Mouse (Mus musculus): Measurements from ENCODE around the gene Lrrc75b. TPM values are rescaled to one million over a fixed set of nuclear protein-coding genes. Genes with fewer than 3 reads are reported as not detected.
"Not testable (repeated sequence)": the region's sequence is repeated elsewhere in the genome, so short reads cannot be mapped to it uniquely, and the experiment has no call there.

Gene Lrrc75b
- total RNA-seq, 2 experiments from 2014 or later, result 0.67 to 1.1 TPM

- DNase-seq, result no peak
These were observed 25.9 kb downstream of the Lrrc75b start for GRCm38 (mm10) chr10:75534216-75534615.

- DNase-seq, result no peak
These were observed 28.5 kb downstream of the Lrrc75b start for GRCm38 (mm10) chr10:75531532-75532090.

DNA sequence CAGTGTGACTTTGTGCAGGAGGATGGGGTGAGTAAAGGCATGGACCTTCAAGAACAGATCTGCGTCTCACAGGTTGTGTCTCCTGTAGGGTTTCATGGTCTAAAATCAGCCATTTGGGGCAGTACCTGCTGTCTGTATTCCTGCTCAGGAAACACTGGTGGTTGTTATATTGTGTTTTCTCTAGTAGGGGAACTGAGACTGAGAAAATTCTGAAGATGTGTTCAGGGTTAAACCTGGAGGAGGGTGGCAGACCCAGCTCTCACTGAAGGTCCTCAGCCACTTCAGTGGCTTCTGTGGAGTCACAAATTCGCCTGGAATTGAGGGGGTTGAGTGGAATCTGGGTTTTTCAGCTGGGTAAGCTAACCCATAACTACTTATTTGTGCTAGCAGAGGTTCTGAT is 29.8 kb downstream of the Lrrc75b start:
- no peak for DNase-seq

- not testable (repeated sequence) for DNase-seq
These were observed 34.7 kb downstream of the Lrrc75b start for GRCm38 (mm10) chr10:75525450-75525849.

DNA sequence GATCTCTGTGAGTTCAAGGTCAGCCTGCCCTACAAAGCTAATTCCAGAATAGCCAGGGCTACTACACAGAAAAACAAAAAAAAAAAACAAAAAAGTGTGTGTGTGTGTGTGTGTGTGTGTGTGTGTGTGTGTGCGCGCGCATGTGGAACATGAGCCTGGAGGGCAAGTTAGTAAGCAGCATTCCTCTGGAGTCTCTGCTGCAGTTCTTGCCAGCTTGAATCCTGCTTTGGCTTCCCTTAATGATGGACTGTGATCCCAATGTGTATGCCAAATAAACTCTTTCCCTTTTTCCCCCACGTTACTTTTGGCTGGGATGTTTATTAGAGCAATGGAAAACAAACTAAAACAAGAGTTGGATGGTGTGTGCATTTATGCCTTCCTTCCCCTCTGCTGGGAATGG is 38.5 kb downstream of the Lrrc75b start:
- DNase-seq, result no peak

DNA sequence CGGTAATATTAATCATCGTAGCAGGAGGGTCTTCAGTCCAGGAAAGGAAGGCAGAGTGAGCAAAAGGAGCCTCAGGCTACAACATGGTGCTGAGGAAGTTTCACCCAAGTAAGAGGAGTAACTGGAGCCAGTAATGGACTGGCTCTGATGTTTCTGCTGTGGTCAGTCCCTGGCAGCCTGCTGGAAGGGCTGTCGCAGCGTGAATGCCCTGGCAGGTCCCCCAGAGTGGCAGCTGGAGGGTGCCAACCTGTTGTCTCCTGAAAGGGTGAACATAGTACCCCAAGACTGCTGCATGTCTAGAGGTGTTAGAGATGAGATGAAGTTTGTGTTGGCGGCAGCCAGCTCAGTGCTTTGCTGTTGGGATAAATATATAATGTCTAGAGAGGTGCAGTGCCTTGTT is 39.5 kb downstream of the Lrrc75b start:
- no peak for DNase-seq

DNA sequence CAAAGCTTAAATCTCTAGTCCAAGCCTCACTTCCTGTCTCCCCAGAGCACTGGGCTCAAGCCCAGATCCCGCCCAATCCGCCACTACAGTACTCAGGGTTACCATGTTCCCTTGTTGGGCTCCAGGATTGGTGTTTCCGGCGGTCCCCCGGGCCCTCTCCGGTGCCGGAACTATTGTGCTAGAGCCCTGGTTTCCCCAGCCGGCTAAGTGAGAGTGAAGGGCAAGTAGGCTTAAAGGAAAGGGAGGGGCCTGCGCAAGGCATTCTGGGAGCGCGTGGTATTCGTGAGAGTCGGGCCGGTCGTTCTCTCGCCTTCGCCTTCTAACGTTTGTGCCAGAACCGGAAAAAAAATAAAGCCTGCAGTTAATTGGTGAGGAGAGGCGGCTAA is 42.4 kb downstream of the Lrrc75b start, which contains the start of gene Gucd1:
TSS of gene Gucd1 (minus strand) at position 215 of the 386 bp plus-strand sequence.
- peak; percentile 97 to 99 for DNase-seq

GRCm38 (mm10) chr10:75517073-75517757 is 42.9 kb downstream of the Lrrc75b start, which contains the start of gene Snrpd3:
TSS of gene Snrpd3 (plus strand) at chr10:75517551.
- peak; percentile 92 to 98 for DNase-seq

DNA sequence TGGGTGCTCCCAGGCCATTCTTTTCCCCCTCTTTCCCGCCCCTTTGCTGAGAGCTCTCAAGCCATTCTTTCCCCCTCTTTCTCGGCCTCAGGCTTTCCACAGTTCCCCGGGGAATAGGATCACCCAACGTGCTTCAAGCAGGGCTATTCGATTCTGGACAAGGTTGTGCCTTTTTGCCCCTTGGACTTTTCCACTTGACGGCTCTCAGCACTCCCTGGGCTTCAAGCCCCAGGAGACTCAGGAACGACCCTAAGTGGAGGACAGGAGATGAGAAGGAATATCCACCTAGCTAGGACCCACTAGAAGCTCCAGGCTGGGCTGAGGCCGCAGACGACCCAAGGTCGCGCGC is 43.4 kb downstream of the Lrrc75b start:
- DNase-seq, result no peak

DNA sequence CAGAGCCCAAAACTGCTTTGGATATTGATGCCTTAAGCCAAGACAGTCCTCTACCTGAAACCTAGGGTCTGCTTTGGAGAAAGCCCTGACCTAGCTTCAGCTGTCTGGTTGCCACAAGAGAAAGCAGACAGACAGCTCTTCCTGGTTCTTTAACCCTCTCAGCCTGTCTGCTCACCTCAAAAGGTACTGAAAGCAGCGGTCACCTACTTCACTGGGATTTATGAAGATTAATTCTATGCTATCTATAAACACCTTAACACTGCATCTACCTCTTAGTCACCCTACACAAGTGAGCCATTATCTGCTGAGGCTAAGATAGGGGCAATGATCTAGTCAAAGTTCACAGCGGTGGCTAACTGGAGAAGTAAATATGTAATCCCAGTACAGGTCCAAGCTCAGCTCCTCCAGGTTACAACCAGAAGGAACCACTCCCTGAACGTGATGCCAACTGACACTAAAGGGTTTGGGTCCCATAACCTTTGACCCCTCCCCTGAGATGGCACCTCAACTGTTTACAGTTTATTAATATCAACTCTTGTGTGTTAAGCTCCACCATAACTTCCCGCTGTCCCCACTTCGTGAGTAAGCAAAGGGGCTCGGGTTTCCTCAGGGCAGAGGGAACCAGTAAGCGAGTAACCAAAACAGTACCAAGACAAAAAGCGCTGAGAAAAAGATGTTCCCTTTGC is 43.9 kb downstream of the Lrrc75b start:
- DNase-seq, result no peak

DNA sequence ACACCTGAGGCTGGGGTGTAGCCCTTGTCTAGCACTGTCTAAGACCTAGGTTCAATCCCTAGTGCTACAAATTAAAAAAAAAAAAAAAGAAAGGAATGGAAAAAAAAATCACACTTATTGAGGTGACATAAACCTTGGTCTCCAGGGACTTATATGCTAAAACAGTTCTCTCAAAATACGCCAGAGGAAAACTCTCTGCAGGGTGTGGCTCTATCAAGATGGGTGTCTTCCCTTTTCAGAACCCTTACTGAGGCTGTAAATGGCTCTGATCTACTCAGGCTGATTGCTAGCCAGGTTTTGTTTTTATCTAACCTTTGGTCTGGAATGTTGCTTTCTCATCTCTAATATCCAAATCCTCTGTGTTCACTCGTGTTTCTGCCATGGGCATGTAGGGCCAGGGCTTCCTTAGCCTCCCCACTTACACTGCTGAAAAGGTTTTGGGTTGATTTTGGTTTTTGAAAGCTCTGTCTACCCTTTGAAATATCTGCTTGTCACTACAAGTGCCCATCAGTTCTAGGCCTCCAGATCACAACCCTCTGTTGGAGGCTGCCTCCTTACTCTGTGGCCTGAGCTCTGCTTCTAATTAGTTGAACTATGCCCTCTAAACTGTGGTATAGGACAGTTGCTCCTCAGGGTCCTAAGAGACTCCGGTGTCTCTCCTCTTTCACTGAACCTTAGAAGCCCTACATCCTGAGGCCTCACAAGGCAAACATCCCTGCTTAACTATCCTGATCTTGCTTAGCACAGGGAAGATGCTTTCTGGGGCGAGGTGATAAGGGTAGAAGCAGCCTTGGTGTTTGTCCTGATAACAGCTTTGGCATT is 44.7 kb downstream of the Lrrc75b start:
- DNase-seq, result no peak

- no peak for DNase-seq
These were observed 45.8 kb downstream of the Lrrc75b start for GRCm38 (mm10) chr10:75514361-75514760.

DNA sequence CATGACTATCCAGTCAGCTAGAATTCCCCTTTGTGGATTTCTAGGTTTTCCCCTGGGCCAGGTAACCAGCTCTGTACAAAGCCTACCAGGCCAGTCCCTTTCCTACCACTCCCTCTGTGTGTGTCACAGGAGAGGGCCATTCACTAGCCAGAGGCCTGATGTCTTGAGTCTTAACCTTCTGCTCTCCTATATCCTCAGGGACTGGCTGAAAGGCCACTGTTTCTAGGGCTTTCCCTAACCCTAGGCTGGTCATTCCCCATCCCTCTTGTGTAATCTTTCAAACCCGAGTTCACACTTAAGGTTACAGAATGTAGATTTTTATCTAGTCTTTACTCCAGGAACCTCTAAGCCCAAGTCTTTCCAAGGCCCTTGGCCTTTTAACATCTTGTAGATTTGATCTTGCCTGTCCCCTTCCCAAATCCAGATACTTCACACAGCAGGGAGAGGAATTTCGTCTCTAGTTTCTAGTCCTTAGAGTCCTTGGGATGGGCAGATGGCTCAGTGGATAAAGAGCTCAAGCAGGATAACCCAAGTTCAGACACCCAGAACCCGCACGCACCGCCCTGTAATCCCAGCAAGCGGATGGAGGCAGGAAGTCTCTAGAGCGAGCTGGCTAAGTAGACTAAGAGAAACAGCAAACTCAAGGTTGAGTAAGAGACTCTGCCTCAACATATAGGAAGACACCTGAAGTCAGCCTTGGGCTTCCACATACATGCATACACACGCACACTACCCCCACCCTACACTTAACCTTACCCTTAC is 46.6 kb downstream of the Lrrc75b start:
- no peak for DNase-seq

GRCm38 (mm10) chr10:75512796-75513195 is 47.3 kb downstream of the Lrrc75b start:
- DNase-seq, result no peak

DNA sequence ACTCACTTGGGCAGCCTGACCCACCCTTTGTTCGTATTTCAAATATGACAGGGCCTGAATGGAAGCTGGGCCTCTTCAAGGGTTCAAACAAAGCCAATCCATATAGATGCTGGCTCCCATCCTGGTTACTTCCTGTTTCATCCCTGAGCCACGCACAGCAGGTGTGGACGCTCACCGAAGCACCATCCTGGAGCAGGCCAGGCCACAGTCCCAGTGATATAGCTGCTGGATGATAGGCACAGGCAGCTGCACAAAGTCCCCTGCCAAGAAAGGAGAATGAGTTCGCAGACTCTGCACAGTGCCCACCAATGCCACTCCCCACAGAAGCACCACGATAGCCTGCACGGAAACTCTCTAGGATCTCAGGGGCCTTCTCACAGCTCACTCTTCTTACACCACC is 48.2 kb downstream of the Lrrc75b start:
- no peak for DNase-seq

- DNase-seq, result no peak
These were observed 49.1 kb downstream of the Lrrc75b start for GRCm38 (mm10) chr10:75511060-75511459.

GRCm38 (mm10) chr10:75510446-75510845 is 49.7 kb downstream of the Lrrc75b start:
- peak; percentile 83 to 85 for DNase-seq

DNA sequence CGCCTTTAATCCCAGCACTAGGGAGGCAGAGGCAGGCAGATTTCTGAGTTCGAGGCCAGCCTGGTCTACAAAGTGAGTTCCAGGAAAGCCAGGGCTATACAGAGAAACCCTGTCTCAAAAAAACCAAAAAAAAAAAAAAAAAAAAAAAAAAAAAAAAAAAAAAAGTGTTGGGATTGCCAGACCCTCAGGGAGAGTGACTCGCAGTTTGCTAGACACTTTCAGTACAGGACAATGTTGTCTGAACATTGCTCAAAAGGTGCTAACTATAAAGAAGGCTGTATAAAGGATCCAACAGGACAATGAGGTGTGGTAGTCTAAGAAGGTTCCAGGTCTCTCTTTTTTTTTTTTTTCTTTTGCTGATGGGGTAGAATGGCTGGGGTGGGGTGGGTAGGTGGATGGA is 54.2 kb downstream of the Lrrc75b start:
- DNase-seq, result not testable (repeated sequence)

GRCm38 (mm10) chr10:75505130-75505495 is 55.0 kb downstream of the Lrrc75b start:
- DNase-seq, result no peak

DNA sequence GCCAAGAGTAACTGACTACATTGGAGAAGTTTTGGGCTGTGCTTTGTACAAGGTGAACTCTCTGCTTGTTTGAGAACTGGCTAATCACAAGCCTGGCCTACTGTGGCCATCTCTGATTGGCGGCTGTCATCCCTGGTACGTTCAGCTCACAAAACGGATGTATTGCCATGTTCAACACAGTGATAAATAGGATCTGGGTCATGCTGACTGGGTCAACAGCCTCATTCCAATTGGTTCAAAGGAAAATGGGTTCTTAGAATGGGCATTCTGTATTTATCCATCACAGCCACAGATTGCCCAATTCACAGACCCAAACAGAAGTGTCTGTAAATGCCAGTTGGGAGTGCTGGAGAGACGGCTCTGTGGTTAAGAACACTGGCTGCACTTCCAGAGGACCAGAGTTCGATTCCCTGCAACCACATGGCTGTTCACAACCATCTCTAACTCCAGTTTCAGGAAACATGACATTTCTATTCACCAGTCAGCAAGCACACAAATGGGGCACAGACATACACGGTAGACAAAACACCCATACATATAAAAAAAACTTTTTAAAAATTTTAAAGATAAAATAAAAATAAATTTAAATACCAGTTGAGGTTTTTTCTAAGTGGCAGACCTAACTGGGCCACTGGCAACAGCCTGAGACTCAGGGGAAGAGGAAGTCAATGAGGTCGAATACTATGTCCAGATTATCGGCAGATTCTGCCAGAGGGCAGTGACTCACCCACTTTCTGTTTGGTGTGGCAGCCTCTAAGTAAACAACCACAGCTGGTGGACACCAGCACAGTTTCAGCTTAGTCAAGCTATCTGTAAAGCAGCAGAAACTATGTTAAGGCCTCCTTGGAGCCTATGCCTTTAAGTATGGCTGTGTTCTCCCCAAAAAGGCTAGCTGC is 55.6 kb downstream of the Lrrc75b start:
- DNase-seq, result peak; percentile 67 to 84

DNA sequence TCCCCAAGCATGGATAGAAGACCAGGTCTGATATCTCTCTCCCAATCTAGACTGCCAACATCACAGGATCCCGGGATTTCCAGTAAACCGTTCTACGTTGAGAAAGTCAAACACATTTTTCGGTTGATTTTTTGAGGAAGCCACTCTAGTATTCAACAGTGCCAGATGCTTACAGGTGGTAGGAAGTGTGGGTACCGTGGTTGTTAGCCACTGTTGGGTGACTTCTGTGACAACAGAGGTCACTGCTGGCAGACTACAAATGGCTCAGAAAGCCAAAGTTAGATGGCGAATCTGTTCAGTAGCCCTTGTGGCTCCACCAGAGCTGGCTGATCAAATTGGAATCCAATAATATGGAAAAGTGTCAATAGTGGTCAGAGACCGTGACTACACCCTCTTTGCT is 56.4 kb downstream of the Lrrc75b start:
- DNase-seq, result no peak
